In the genomic region with DNA sequence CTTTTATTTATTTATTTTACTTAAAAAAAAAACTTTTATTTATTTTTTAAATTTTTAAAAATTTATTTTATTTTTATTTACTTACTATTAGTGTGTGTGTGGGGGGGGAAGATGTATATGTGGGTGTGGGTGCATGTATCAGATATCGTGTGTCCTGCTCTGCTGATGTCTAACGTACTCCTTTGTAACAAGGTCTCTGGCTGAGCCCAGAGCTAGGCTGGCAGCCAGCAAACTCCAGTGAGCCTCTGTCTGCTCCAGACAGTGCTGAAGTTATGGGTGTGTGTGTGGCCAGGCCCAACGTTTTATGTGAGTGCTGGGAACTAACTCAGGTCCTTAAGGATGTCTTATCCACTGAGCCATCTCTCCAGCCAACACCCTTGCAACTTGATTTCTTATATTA, we compare ENCODE assay signal across 12 mouse cellular contexts. TPM values are rescaled to one million over a fixed set of nuclear protein-coding genes. Genes with fewer than 3 reads are reported as not detected.
DNase-seq lines count a peak whose midpoint lies in the region; ATAC-seq and TF ChIP-seq lines count a peak whose summit lies in the region.
"Had no signal": no experiment of that assay in that cellular context is flagged by ENCODE, and none has a peak within 500 bp of the region (broad histone marks: within the 10 kb centered on the region; RNA-seq: fewer than 3 reads in every experiment).

No protein-coding gene starts in this region.

- no peak overlapping the region for H3K9ac ChIP-seq in liver, embryonic 12.5 days
- H3K9ac ChIP-seq: kidney, embryonic 15.5 days had no signal

- no peak for TF ChIP-seq CTCF in brain, embryonic 14.5 days (IDR thresholded peaks at IDR 0.05; ENCODE audit: borderline replicate concordance, extremely low read depth, insufficient read depth, insufficient read length)
- TF ChIP-seq CTCF in left cerebral cortex, adult 2 months (IDR thresholded peaks at IDR 0.05), result no peak

- H3K36me3 ChIP-seq in liver, embryonic 12.5 days, result peaks cover 8% of the 10 kb centered on the region; the same call in 1 of the 2 replicates
- H3K36me3 ChIP-seq: kidney, embryonic 15.5 days had no signal

- peaks cover 44% of the 10 kb centered on the region for H3K4me1 ChIP-seq in liver, embryonic 12.5 days
- H3K4me1 ChIP-seq: kidney, embryonic 15.5 days had no signal

- TF ChIP-seq POLR2A in brain, embryonic 14.5 days (IDR thresholded peaks at IDR 0.05; ENCODE audit: borderline replicate concordance, extremely low read depth, insufficient read depth, insufficient read length, poor library complexity, severe bottlenecking), result no peak

- H3K9me3 ChIP-seq in liver, embryonic 12.5 days (replicated peaks), result no peaks in the 10 kb centered on the region
- H3K9me3 ChIP-seq: kidney, embryonic 15.5 days had no signal

- peak overlapping the region; percentile 25 for H3K4me2 ChIP-seq in liver, embryonic 12.5 days
- H3K4me2 ChIP-seq: kidney, embryonic 15.5 days had no signal

- peak; percentile 52; the same call in 1 of the 2 replicates for ATAC-seq in liver, embryonic 12.5 days

- 22% methylated on average over 3 of the region's 3 CpGs for WGBS in liver, embryonic 12.5 days (ENCODE audit: insufficient replicate concordance)

- H3K4me3 ChIP-seq in liver, embryonic 12.5 days, result no peak overlapping the region
- H3K4me3 ChIP-seq in left cerebral cortex, adult 2 months, result no peak overlapping the region
- H3K4me3 ChIP-seq: kidney, embryonic 15.5 days had no signal

- H3K27me3 ChIP-seq in liver, embryonic 12.5 days (replicated peaks), result no peaks in the 10 kb centered on the region
- H3K27me3 ChIP-seq: kidney, embryonic 15.5 days had no signal

- peak overlapping the region; percentile 63 for H3K27ac ChIP-seq in liver, embryonic 12.5 days
- no peak overlapping the region for H3K27ac ChIP-seq in left cerebral cortex, adult 2 months
- H3K27ac ChIP-seq: macrophage had no signal

- peak; percentile 49 to 63 for DNase-seq in cerebellum, postnatal 10 days
- no peak for DNase-seq in cerebellum, adult 18-20 months
- DNase-seq in left cerebral cortex, postnatal 4 days, result peak; percentile 53
- DNase-seq in left cerebral cortex, postnatal 10 days (ENCODE audit: extremely low spot score in 1 of 2, low spot score in 2 of 2), result no peak
- peak; percentile 48 for DNase-seq in brain, embryonic 14.5 days (ENCODE audit: low read depth)
- DNase-seq in embryo, embryonic 11 days, result no peak
- DNase-seq in left cerebral cortex, adult 2 months (ENCODE audit: extremely low spot score in 1 of 2, low spot score in 2 of 2), result no peak
- DNase-seq: heart, postnatal 10 days; thymus, postnatal 4 days had no signal

- intact Hi-C loops in left cerebral cortex, postnatal 4 days (cut with DNase I), result no loop called here
- intact Hi-C loops in left cerebral cortex, postnatal 10 days (cut with DNase I), result no loop called here
- intact Hi-C loops in left cerebral cortex, adult 2 months (cut with DNase I), result no loop called here

RNA-seq across cellular contexts. Expression of gene Fuca1, which starts 8.4 kb away (rescaled TPM):
- 10 to 100 TPM; 44.2 to 46.8 TPM for total RNA-seq in left cerebral cortex, postnatal 4 days (2021)
- 10 to 100 TPM; 46.8 to 47.9 TPM for total RNA-seq in left cerebral cortex, postnatal 10 days (2021)
- polyA plus RNA-seq in brain, embryonic 14.5 days (2012; rRNA removed), result 41.7 and 43.1 TPM in 2 replicates
- polyA plus RNA-seq in liver, embryonic 12.5 days (2016; fragmentation: Nextera tagmentation; extraction: Ambion mirVana), result 22.2 and 23.8 TPM in 2 replicates
- 10 to 100 TPM; 34.9 to 37.9 TPM for total RNA-seq in left cerebral cortex, adult 2 months (2021)

RNA-seq across cellular contexts. Expression of gene Cnr2, which starts 17.0 kb away (rescaled TPM):
- under 1 TPM; 0.12 to 0.16 TPM for total RNA-seq in left cerebral cortex, postnatal 4 days (2021)
- under 1 TPM in 1 of 2 experiments, not detected in 1; 0.11 TPM for total RNA-seq in left cerebral cortex, postnatal 10 days (2021)
- 0.19 and 0.25 TPM in 2 replicates for polyA plus RNA-seq in brain, embryonic 14.5 days (2012; rRNA removed)
- polyA plus RNA-seq in liver, embryonic 12.5 days (2016; fragmentation: Nextera tagmentation; extraction: Ambion mirVana), result 3.9 and 4.3 TPM in 2 replicates
- under 1 TPM in 1 of 2 experiments, not detected in 1; 0.11 TPM for total RNA-seq in left cerebral cortex, adult 2 months (2021)

RNA-seq across cellular contexts. Expression of gene Hmgcl, which starts 34.1 kb away (rescaled TPM):
- 10 to 100 TPM; 30.2 to 33.9 TPM for total RNA-seq in left cerebral cortex, postnatal 4 days (2021)
- total RNA-seq in left cerebral cortex, postnatal 10 days (2021), result 10 to 100 TPM; 30.5 to 31.9 TPM
- 43.5 and 49.8 TPM in 2 replicates for polyA plus RNA-seq in brain, embryonic 14.5 days (2012; rRNA removed)
- 67.4 and 71.1 TPM in 2 replicates for polyA plus RNA-seq in liver, embryonic 12.5 days (2016; fragmentation: Nextera tagmentation; extraction: Ambion mirVana)
- 10 to 100 TPM; 33.4 to 34.1 TPM for total RNA-seq in left cerebral cortex, adult 2 months (2021)

RNA-seq across cellular contexts. Expression of gene Pnrc2, which starts 38.5 kb away (rescaled TPM):
- total RNA-seq in left cerebral cortex, postnatal 4 days (2021), result 10 to 100 TPM; 41.1 to 45.2 TPM
- total RNA-seq in left cerebral cortex, postnatal 10 days (2021), result 10 to 100 TPM; 47.1 to 47.9 TPM
- polyA plus RNA-seq in brain, embryonic 14.5 days (2012; rRNA removed), result 67.1 and 74.4 TPM in 2 replicates
- polyA plus RNA-seq in liver, embryonic 12.5 days (2016; fragmentation: Nextera tagmentation; extraction: Ambion mirVana), result 91.1 and 98.9 TPM in 2 replicates
- 10 to 100 TPM; 41.1 to 41.7 TPM for total RNA-seq in left cerebral cortex, adult 2 months (2021)

RNA-seq across cellular contexts. Expression of gene Gale, which starts 51.4 kb away (rescaled TPM):
- 10 to 100 TPM; 30.9 to 35.8 TPM for total RNA-seq in left cerebral cortex, postnatal 4 days (2021)
- 10 to 100 TPM; 28.0 to 29.7 TPM for total RNA-seq in left cerebral cortex, postnatal 10 days (2021)
- polyA plus RNA-seq in brain, embryonic 14.5 days (2012; rRNA removed), result 36.3 and 52.0 TPM in 2 replicates
- polyA plus RNA-seq in liver, embryonic 12.5 days (2016; fragmentation: Nextera tagmentation; extraction: Ambion mirVana), result 36.0 and 41.2 TPM in 2 replicates
- 10 to 100 TPM; 22.0 to 22.9 TPM for total RNA-seq in left cerebral cortex, adult 2 months (2021)

Comparison
In these comparisons a context has a peak if more than half of its experiments do, and no peak if none do; other contexts are left out.
1. DNase-seq: peak in cerebellum, postnatal 10 days (2 of 2), left cerebral cortex, postnatal 4 days (single experiment) and brain, embryonic 14.5 days (single experiment); none in cerebellum, adult 18-20 months (0 of 2), left cerebral cortex, postnatal 10 days (0 of 2), embryo, embryonic 11 days (single experiment) and left cerebral cortex, adult 2 months (0 of 2).